Mouse (Mus musculus) heart, embryonic 10.5 days (tissue): ENCODE data around the gene Lat. TPM values are rescaled to one million over a fixed set of nuclear protein-coding genes. Genes with fewer than 3 reads are reported as not detected.
A peak's percentile ranks its signal among the peaks of the same experiment; 100 is the strongest.
"Not testable (repeated sequence)": the region's sequence is repeated elsewhere in the genome, so short reads cannot be mapped to it uniquely, and the experiment has no call there.

Experiments
- DNase-seq: peaks from one replicate; pipeline ENCODE4 v3.0.0-alpha.2; 2017; ENCODE audit warnings: low spot score
- H3K27ac ChIP-seq: fragments of 300-500 bp; sonication (generic); 2 replicates; pipeline ENCODE4 v1.5.1; 2016; ENCODE audit warnings: mild to moderate bottlenecking
- H3K27me3 ChIP-seq: fragments of 300-500 bp; sonication (generic); 2 replicates; pipeline ENCODE4 v1.6.1; 2016; ENCODE audit warnings: mild to moderate bottlenecking; ENCODE audit not compliant: poor library complexity, insufficient read depth, severe bottlenecking
- H3K36me3 ChIP-seq: fragments of 300-500 bp; sonication (generic); 2 replicates; pipeline ENCODE4 v1.6.1; 2016; ENCODE audit warnings: mild to moderate bottlenecking, moderate library complexity
- H3K4me1 ChIP-seq: fragments of 300-500 bp; sonication (generic); 2 replicates; pipeline ENCODE4 v1.6.1; 2016; ENCODE audit warnings: mild to moderate bottlenecking
- H3K4me3 ChIP-seq: fragments of 300-500 bp; sonication (generic); 2 replicates; pipeline ENCODE4 v1.5.1; 2016; ENCODE audit warnings: mild to moderate bottlenecking, moderate library complexity
- H3K9me3 ChIP-seq: fragments of 300-500 bp; sonication (generic); 2 replicates; pipeline ENCODE4 v1.6.1; 2016; ENCODE audit warnings: mild to moderate bottlenecking, moderate library complexity
- WGBS: fragments of 180-500 bp; shearing (Covaris S2); methylation state at CpG from one replicate; pipeline ENCODE4 v1.1.7; 2016; 5-methylcytosine and 5-hydroxymethylcytosine counted together
- polyA plus RNA-seq: library from polyadenylated mRNA; unstranded; fragments of >200 nt; fragmentation: Nextera tagmentation; extraction: Ambion mirVana; gene quantifications from 2 replicates; pipeline ENCODE4 v1.2.1, GENCODE M21; 2016

The Lat gene
- polyA plus RNA-seq, result 4.3 and 6.3 TPM in 2 replicates

GRCm38 (mm10) chr7:126369393-126369792 lies at the start of gene Lat:
Gene Lat, minus strand, starts transcription at chr7:126369570.
- DNase-seq, result no peak
- Histone ChIP-seq H3K27ac (peak within 1 kb of the TSS; percentile 52), H3K9me3 (no peaks in the 10 kb centered on the region), H3K4me1 (peaks cover 9% of the 10 kb centered on the region), H3K27me3 (no peaks in the 10 kb centered on the region), H3K4me3 (peak within 1 kb of the TSS; percentile 22; the same call in 1 of the 2 replicates), H3K36me3 (peaks cover 60% of the 10 kb centered on the region)
- whole genome bisulfite sequencing, result 62% methylated on average over 13 of the region's 13 CpGs

- Histone ChIP-seq H3K4me1 (no peaks in the 10 kb centered on the region), H3K9me3 (no peaks in the 10 kb centered on the region), H3K27ac (no peak overlapping the region), H3K27me3 (peaks cover 7% of the 10 kb centered on the region; the same call in 1 of the 2 replicates), H3K36me3 (no peaks in the 10 kb centered on the region), H3K4me3 (no peak overlapping the region)
- 62% methylated on average over 3 of the region's 3 CpGs for WGBS
- DNase-seq, result no peak
These were observed 49.1 kb upstream of the Lat start for GRCm38 (mm10) chr7:126418496-126418895.

GRCm38 (mm10) chr7:126417606-126418005 lies 48.2 kb upstream of the Lat start:
- H3K36me3 ChIP-seq, result no peaks in the 10 kb centered on the region
- WGBS, result 85% methylated on average over 4 of the region's 4 CpGs
- H3K4me3 ChIP-seq, result no peak overlapping the region
- H3K27ac ChIP-seq, result no peak overlapping the region
- H3K4me1 ChIP-seq, result no peaks in the 10 kb centered on the region
- DNase-seq, result no peak
- peaks cover 7% of the 10 kb centered on the region; the same call in 1 of the 2 replicates for H3K27me3 ChIP-seq
- H3K9me3 ChIP-seq, result no peaks in the 10 kb centered on the region

GRCm38 (mm10) chr7:126417045-126417444 lies 47.7 kb upstream of the Lat start:
- no peaks in the 10 kb centered on the region for H3K36me3 ChIP-seq
- no peaks in the 10 kb centered on the region for H3K4me1 ChIP-seq
- WGBS, result 51% methylated on average over 8 of the region's 8 CpGs
- DNase-seq, result no peak
- H3K27ac ChIP-seq, result no peak overlapping the region
- no peak overlapping the region for H3K4me3 ChIP-seq
- no peaks in the 10 kb centered on the region for H3K9me3 ChIP-seq
- peaks cover 10% of the 10 kb centered on the region; the same call in 1 of the 2 replicates for H3K27me3 ChIP-seq

- H3K9me3 ChIP-seq, result no peaks in the 10 kb centered on the region
- DNase-seq, result no peak
- 61% methylated on average over 2 of the region's 2 CpGs for WGBS
- H3K4me3 ChIP-seq, result no peak overlapping the region
- peaks cover 15% of the 10 kb centered on the region; the same call in 1 of the 2 replicates for H3K27me3 ChIP-seq
- H3K36me3 ChIP-seq, result no peaks in the 10 kb centered on the region
- H3K4me1 ChIP-seq, result no peaks in the 10 kb centered on the region
- H3K27ac ChIP-seq, result no peak overlapping the region
These were observed 47.2 kb upstream of the Lat start for GRCm38 (mm10) chr7:126416615-126417014.

- H3K4me3 ChIP-seq, result no peak within 1 kb of the TSS
- WGBS, result 85% methylated on average over 6 of the region's 6 CpGs
- peaks cover 27% of the 10 kb centered on the region; the same call in 1 of the 2 replicates for H3K27me3 ChIP-seq
- DNase-seq, result no peak
- H3K9me3 ChIP-seq, result no peaks in the 10 kb centered on the region
- no peaks in the 10 kb centered on the region for H3K36me3 ChIP-seq
- no peak within 1 kb of the TSS for H3K27ac ChIP-seq
- H3K4me1 ChIP-seq, result no peaks in the 10 kb centered on the region
These were observed 45.4 kb upstream of the Lat start, which contains the start of gene Cd19 for GRCm38 (mm10) chr7:126414725-126415124. Gene Cd19, minus strand, starts transcription at chr7:126414889.

GRCm38 (mm10) chr7:126411061-126411460 lies 41.7 kb upstream of the Lat start:
- H3K4me1 ChIP-seq, result no peaks in the 10 kb centered on the region
- WGBS, result 83% methylated on average over 4 of the region's 4 CpGs
- no peak for DNase-seq

GRCm38 (mm10) chr7:126408686-126409085 lies 39.3 kb upstream of the Lat start:
- Histone ChIP-seq H3K9me3 (no peaks in the 10 kb centered on the region), H3K4me1 (no peaks in the 10 kb centered on the region), H3K27ac (no peak overlapping the region), H3K36me3 (no peaks in the 10 kb centered on the region), H3K4me3 (no peak overlapping the region), H3K27me3 (peaks cover 19% of the 10 kb centered on the region; the same call in 1 of the 2 replicates)
- no peak for DNase-seq
- 78% methylated on average over 2 of the region's 2 CpGs for WGBS

More at GRCm38 (mm10) chr7:126411061-126411460, 41.7 kb upstream of the Lat start:
- H3K4me3 ChIP-seq, result no peak overlapping the region
- H3K36me3 ChIP-seq, result no peaks in the 10 kb centered on the region
- H3K27ac ChIP-seq, result no peak overlapping the region
- H3K9me3 ChIP-seq, result no peaks in the 10 kb centered on the region
- H3K27me3 ChIP-seq, result peaks cover 27% of the 10 kb centered on the region; the same call in 1 of the 2 replicates

GRCm38 (mm10) chr7:126402518-126402917 lies 33.1 kb upstream of the Lat start:
- not testable (repeated sequence) for H3K36me3 ChIP-seq, H3K27ac ChIP-seq, H3K9me3 ChIP-seq, H3K4me3 ChIP-seq, DNase-seq, H3K27me3 ChIP-seq, H3K4me1 ChIP-seq
- 71% methylated on average over 8 of the region's 8 CpGs for WGBS

- H3K4me1 ChIP-seq, result peaks cover 13% of the 10 kb centered on the region; the same call in 1 of the 2 replicates
- no peaks in the 10 kb centered on the region for H3K9me3 ChIP-seq
- H3K27me3 ChIP-seq, result no peaks in the 10 kb centered on the region
- H3K4me3 ChIP-seq, result no peak overlapping the region
- WGBS, result 14% methylated on average over 5 of the region's 5 CpGs
- no peak overlapping the region for H3K27ac ChIP-seq
- H3K36me3 ChIP-seq, result no peaks in the 10 kb centered on the region
- peak; percentile 90 for DNase-seq
These were observed 30.2 kb upstream of the Lat start for GRCm38 (mm10) chr7:126399548-126399947.

GRCm38 (mm10) chr7:126397822-126398221 lies 28.5 kb upstream of the Lat start:
- peaks cover 13% of the 10 kb centered on the region; the same call in 1 of the 2 replicates for H3K4me1 ChIP-seq
- H3K4me3 ChIP-seq, result no peak overlapping the region
- H3K9me3 ChIP-seq, result no peaks in the 10 kb centered on the region
- no peak for DNase-seq
- H3K36me3 ChIP-seq, result no peaks in the 10 kb centered on the region
- no peaks in the 10 kb centered on the region for H3K27me3 ChIP-seq
- WGBS, result 83% methylated on average over 4 of the region's 4 CpGs
- no peak overlapping the region for H3K27ac ChIP-seq

- Histone ChIP-seq H3K9me3 (no peaks in the 10 kb centered on the region), H3K27ac (peak overlapping the region; percentile 88; the same call in 1 of the 2 replicates), H3K27me3 (no peaks in the 10 kb centered on the region), H3K4me1 (peaks cover 13% of the 10 kb centered on the region; the same call in 1 of the 2 replicates), H3K4me3 (peak overlapping the region; percentile 96), H3K36me3 (no peaks in the 10 kb centered on the region)
- 39% methylated on average over 6 of the region's 6 CpGs for WGBS
- no peak for DNase-seq
These were observed 27.9 kb upstream of the Lat start for GRCm38 (mm10) chr7:126397221-126397620.

- Histone ChIP-seq H3K4me1 (peaks cover 13% of the 10 kb centered on the region; the same call in 1 of the 2 replicates), H3K27me3 (no peaks in the 10 kb centered on the region), H3K4me3 (peak within 1 kb of the TSS; percentile 96), H3K27ac (peak within 1 kb of the TSS; percentile 88), H3K9me3 (no peaks in the 10 kb centered on the region), H3K36me3 (peaks cover under 1% of the 10 kb centered on the region; the same call in 1 of the 2 replicates)
- peak; percentile 98 for DNase-seq
- WGBS, result under 1% methylated on average over 59 of the region's 59 CpGs
These were observed 27.1 kb upstream of the Lat start, which contains the start of gene Nfatc2ip for GRCm38 (mm10) chr7:126396298-126397119. Gene Nfatc2ip, minus strand, starts transcription at chr7:126396737.
